Mouse (Mus musculus) cortical plate, adult 2 months (tissue): ENCODE data around the gene Fubp3.

Source experiments
- CTCF ChIP-seq: fragments of 200-500 bp; IDR thresholded peaks from 2 replicates; pipeline ENCODE4 v1.5.1; 2011; ENCODE audit warnings: mild to moderate bottlenecking, control low read depth, low read length; ENCODE audit not compliant: insufficient read depth; ENCODE audit errors: extremely low read depth
- POLR2A ChIP-seq: fragments of 200-500 bp; IDR thresholded peaks from 2 replicates; pipeline ENCODE4 v1.6.1; 2011; ENCODE audit warnings: mild to moderate bottlenecking, low read length, control low read depth; ENCODE audit not compliant: insufficient read depth; ENCODE audit errors: extremely low read depth

DNA sequence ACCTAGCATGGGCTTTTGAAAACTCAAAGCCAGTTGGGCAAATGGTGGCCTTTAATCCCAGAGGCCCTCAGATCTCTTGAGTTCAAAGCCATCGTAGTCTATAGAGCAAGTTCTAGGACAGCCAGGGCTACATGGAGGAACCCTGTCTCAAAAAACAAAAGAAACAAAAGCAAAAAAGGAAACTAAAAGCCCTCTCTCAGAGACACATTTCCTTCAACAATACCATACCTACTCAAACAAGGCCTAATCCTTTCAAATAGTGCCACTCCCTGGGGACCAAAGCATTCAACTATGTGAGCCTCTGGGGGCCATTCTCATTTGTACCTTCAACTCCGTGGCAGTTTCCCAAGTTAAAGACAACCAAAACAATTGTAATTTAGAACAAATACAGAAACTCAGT lies 9.2 kb downstream of the Fubp3 start:
- TF ChIP-seq CTCF (no peak), POLR2A (no peak)
